Mouse (Mus musculus): ENCODE results near the gene Scube1.

DNA sequence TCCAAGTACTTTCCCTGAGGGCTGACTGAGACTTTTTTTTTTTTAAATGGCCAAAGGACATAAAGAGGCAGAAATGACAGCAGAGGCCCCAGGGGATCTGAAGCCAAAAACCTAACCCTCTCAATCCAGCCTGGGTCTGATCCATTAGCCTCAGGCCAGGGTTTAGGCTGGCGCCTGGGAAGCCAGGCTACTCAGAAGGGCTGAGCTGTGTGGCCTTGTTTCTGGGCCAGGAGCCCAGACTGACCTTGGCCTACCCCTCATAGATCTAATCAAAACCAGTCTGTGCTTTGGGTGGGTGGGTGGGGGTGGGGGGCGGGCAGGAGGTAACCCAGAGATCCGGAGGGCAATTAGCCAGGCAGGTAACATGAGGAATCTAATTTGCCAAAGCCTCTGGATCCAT, 51.2 kb downstream of the Scube1 start:
- TF ChIP-seq CTCF (IDR thresholded peaks at IDR 0.05; ENCODE audit: borderline replicate concordance, control insufficient read depth, extremely low read depth, insufficient read depth, low read length, poor library complexity) (no peak), POLR2A (IDR thresholded peaks at IDR 0.05; ENCODE audit: control insufficient read depth, extremely low read depth, insufficient read depth, low read length, poor library complexity) (no peak)

Measured in thymus, adult 2 months (tissue).